Mouse (Mus musculus) cerebellum, adult 2 months (tissue): ENCODE results near the gene Lmod3.

Source experiments
- CTCF ChIP-seq: fragments of 200-500 bp; IDR thresholded peaks from 2 replicates; pipeline ENCODE4 v1.5.1; 2011; ENCODE audit warnings: low read depth, mild to moderate bottlenecking, control low read depth, low read length, moderate library complexity, borderline replicate concordance; ENCODE audit not compliant: insufficient read depth
- POLR2A ChIP-seq: fragments of 200-500 bp; IDR thresholded peaks from 2 replicates; pipeline ENCODE4 v1.6.1; 2011; ENCODE audit warnings: low read length, control low read depth, borderline replicate concordance; ENCODE audit not compliant: insufficient read depth

DNA sequence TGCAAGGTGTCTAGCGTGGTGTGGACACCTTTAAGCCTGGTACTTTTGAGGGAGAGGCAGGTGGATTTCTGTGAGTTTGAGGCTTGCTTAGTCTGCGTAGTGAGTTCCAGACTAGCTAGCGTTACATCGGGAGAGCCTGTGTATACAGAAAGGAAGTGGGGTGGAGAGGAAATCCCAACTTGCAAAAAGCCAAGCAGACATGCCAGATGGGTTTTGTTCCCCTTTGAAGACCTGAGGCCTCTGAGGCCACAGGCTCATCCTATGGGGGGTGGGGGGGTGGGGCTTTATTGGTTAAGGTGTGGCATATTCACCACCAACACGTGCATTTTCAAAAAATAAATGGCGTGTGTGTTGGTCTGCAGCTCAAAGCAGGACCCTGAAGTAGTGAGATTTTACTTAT is 48.1 kb upstream of the Lmod3 start:
- no peak for TF ChIP-seq POLR2A
- no peak for TF ChIP-seq CTCF
